Mouse (Mus musculus) lung, adult 2 months (tissue): ENCODE measurements around the gene Camta1. TPM values are rescaled to one million over a fixed set of nuclear protein-coding genes. Genes with fewer than 3 reads are reported as not detected.

ENCODE experiments used
- DNase-seq: peaks from one replicate; pipeline ENCODE4 v3.0.0; 2022
- H3K4me1 ChIP-seq: fragments of 200-500 bp; 2 replicates; pipeline ENCODE4 v1.6.1; 2011; ENCODE audit warnings: low read length; ENCODE audit not compliant: control insufficient read depth, insufficient read depth
- H3K4me3 ChIP-seq: fragments of 200-500 bp; replicated peaks from 2 replicates; pipeline ENCODE3; 2011; ENCODE audit warnings: low read depth, mild to moderate bottlenecking, control low read depth, low read length; ENCODE audit errors: extremely low read depth
- CTCF ChIP-seq: fragments of 200-500 bp; IDR thresholded peaks from 2 replicates; pipeline ENCODE4 v1.5.1; 2011; ENCODE audit warnings: mild to moderate bottlenecking, low read length, control low read depth; ENCODE audit not compliant: insufficient read depth
- POLR2A ChIP-seq: fragments of 200-500 bp; IDR thresholded peaks from 2 replicates; pipeline ENCODE4 v1.6.1; 2011; ENCODE audit warnings: low read depth, mild to moderate bottlenecking, control low read depth, low read length, borderline replicate concordance; ENCODE audit errors: extremely low read depth
- WGBS: fragments of 180-500 bp; shearing (Covaris S2); methylation state at CpG from one replicate; pipeline ENCODE4 v1.1.7; 2018; 5-methylcytosine and 5-hydroxymethylcytosine counted together
- polyA plus RNA-seq: library from polyadenylated mRNA; depleted of rRNA; stranded (reverse); fragments of >200 nt; gene quantifications from 2 replicates; pipeline ENCODE4 v1.2.3, GENCODE M21; 2012; rRNA removed

The Camta1 gene
- polyA plus RNA-seq, 1 experiment: 10.4 TPM

GRCm38 (mm10) chr4:150868859-150869258 lies 992.8 kb downstream of the Camta1 start:
- Histone ChIP-seq H3K4me3 (no peak overlapping the region), H3K4me1 (peaks cover 34% of the 10 kb centered on the region)
- WGBS: 71% methylated on average over 2 of the region's 2 CpGs
- no peak for TF ChIP-seq POLR2A
- no peak for TF ChIP-seq CTCF
- no peak for DNase-seq

- 59% methylated on average over 6 of the region's 6 CpGs for WGBS
- Histone ChIP-seq H3K4me1 (peaks cover 36% of the 10 kb centered on the region), H3K4me3 (no peak overlapping the region)
- no peak for TF ChIP-seq POLR2A
- TF ChIP-seq CTCF: no peak
- no peak for DNase-seq
Measured at GRCm38 (mm10) chr4:150868161-150868560, 993.5 kb downstream of the Camta1 start.

Other genes starting within 250 kb of the Camta1 start
- 30.8 and 45.8 TPM in 2 replicates for gene Dnajc11, start 71.8 kb upstream of the Camta1 start, polyA plus RNA-seq
- gene Thap3, start 127.1 kb upstream of the Camta1 start, polyA plus RNA-seq: 64.2 and 72.5 TPM in 2 replicates
- gene Phf13, start 134.4 kb upstream of the Camta1 start, polyA plus RNA-seq: 8.9 TPM in 2 replicates
- gene Klhl21, start 146.9 kb upstream of the Camta1 start, polyA plus RNA-seq: 43.6 and 48.6 TPM in 2 replicates
- 15.9 and 21.6 TPM in 2 replicates for gene Zbtb48, start 165.8 kb upstream of the Camta1 start, polyA plus RNA-seq
- 0.08 TPM in 1 of 2 replicates, not detected in the other for gene Tas1r1, start 176.7 kb upstream of the Camta1 start, polyA plus RNA-seq
- 16.7 and 18.2 TPM in 2 replicates for gene Nol9, start 177.4 kb upstream of the Camta1 start, polyA plus RNA-seq
- gene Plekhg5, start 210.6 kb upstream of the Camta1 start, polyA plus RNA-seq: 46.7 and 49.9 TPM in 2 replicates